Mouse (Mus musculus) midbrain, embryonic 15.5 days (tissue): ENCODE measurements around the gene Zbtb38. TPM values are rescaled to one million over a fixed set of nuclear protein-coding genes. Genes with fewer than 3 reads are reported as not detected.

Experiments
- ATAC-seq: fragments of 200-750 bp; cut with Nextera tagmentation; replicated peaks from 2 replicates; pipeline ENCODE4 v1.8.0; 2017; ENCODE audit warnings: moderate TSS enrichment
- H3K27ac ChIP-seq: fragments of 300-500 bp; sonication (generic); 2 replicates; pipeline ENCODE4 v1.5.1; 2015; ENCODE audit warnings: mild to moderate bottlenecking, inconsistent platforms
- H3K27me3 ChIP-seq: fragments of 300-500 bp; sonication (generic); replicated peaks from 2 replicates; pipeline ENCODE4 v1.6.1; 2015; ENCODE audit warnings: inconsistent platforms
- H3K36me3 ChIP-seq: fragments of 300-500 bp; sonication (generic); replicated peaks from 2 replicates; pipeline ENCODE4 v1.6.1; 2015; ENCODE audit warnings: inconsistent platforms
- H3K4me1 ChIP-seq: fragments of 300-500 bp; sonication (generic); 2 replicates; pipeline ENCODE4 v1.6.1; 2015; ENCODE audit warnings: inconsistent platforms
- H3K4me2 ChIP-seq: fragments of 300-500 bp; sonication (generic); 2 replicates; pipeline ENCODE4 v1.6.1; 2015; ENCODE audit warnings: inconsistent platforms, mild to moderate bottlenecking, moderate library complexity
- H3K4me3 ChIP-seq: fragments of 300-500 bp; sonication (generic); 2 replicates; pipeline ENCODE4 v1.5.1; 2015; ENCODE audit warnings: mild to moderate bottlenecking, inconsistent platforms
- H3K9ac ChIP-seq: fragments of 300-500 bp; sonication (generic); 2 replicates; pipeline ENCODE4 v1.6.1; 2015; ENCODE audit warnings: mild to moderate bottlenecking, inconsistent platforms
- H3K9me3 ChIP-seq: fragments of 300-500 bp; sonication (generic); 2 replicates; pipeline ENCODE4 v1.6.1; 2016; ENCODE audit warnings: inconsistent platforms
- WGBS: fragments of 180-500 bp; shearing (Covaris S2); methylation state at CpG from one replicate; pipeline ENCODE4 v1.1.7; 2015; ENCODE audit warnings: mixed read lengths; 5-methylcytosine and 5-hydroxymethylcytosine counted together
- polyA plus RNA-seq: library from polyadenylated mRNA; unstranded; fragments of >200 nt; fragmentation: Nextera tagmentation; extraction: Ambion mirVana; gene quantifications from 2 replicates; pipeline ENCODE4 v1.2.1, GENCODE M21; 2015

Zbtb38 gene
- polyA plus RNA-seq, 1 experiment from 2014 or later = 59.2 TPM

DNA sequence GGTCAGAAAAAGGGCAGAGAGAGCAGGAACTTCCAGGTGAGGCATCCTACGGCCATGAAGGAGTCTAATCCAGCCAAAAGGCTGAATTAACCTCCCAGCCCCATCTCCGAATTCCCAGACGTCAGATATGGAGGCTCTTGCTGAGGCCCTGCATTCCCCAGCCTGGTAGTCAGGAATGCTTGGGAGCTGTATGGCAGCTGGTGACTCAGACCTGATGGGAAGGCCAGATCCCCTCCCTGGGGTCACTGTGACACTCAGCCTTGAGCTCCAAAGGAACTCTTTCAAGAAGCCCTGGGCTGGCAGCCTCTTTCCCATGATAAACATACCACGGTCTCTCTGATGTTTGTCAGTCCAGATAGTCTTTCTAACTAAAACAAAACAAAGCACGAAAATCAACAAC is 30.6 kb upstream of the Zbtb38 start:
- Histone ChIP-seq H3K4me3 (no peak overlapping the region), H3K9ac (no peak overlapping the region), H3K36me3 (no peaks in the 10 kb centered on the region), H3K9me3 (no peaks in the 10 kb centered on the region), H3K27me3 (no peaks in the 10 kb centered on the region), H3K4me2 (no peak overlapping the region), H3K4me1 (no peaks in the 10 kb centered on the region), H3K27ac (no peak overlapping the region)
- ATAC-seq = no peak
- WGBS = 67% methylated on average over 5 of the region's 5 CpGs

DNA sequence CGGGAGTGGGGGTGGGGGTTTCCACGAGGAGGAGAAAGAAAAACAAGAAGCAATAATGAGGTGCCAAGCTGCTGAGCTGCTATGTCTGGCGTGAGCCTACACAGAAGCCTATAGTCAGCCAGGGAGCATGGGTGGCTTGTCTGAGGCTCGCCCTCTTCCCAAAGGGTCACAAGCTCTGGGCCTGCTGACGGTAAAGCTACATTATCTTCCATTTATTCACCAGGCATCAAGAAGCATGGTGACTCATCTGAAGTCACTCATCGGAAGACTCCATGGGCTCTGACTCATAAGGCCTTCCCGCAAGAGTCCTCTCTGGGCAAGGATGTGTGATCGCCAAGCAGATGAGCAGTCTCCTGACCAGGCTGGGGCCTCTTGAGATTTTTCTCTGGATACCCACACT is 29.4 kb upstream of the Zbtb38 start:
- 88% methylated on average over 8 of the region's 8 CpGs for WGBS
- no peak for ATAC-seq

DNA sequence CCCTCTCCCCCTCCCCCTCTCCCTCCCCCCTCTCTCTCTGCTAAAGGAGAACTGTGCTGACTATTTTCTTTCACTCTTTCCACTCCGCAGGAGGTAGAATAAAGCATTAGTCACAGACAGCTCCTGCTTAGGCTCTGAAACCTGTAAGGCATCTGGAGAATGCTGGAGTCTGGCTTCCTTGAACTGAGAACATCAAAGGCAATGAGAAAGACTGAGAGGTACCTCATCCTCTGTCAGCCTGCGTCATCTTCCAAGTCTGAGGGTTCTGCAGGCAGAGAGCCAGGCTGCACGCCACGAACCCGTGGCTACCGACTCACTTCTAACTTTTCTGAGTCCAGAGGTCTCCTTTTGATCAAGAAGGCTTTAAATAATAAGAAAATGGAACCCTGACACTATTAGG is 20.5 kb upstream of the Zbtb38 start:
- 8% methylated on average over 6 of the region's 6 CpGs for WGBS
- H3K9me3 ChIP-seq = no peaks in the 10 kb centered on the region
- no peak overlapping the region for H3K9ac ChIP-seq
- no peak overlapping the region for H3K4me3 ChIP-seq
- H3K4me2 ChIP-seq = no peak overlapping the region
- peak; percentile 78 for ATAC-seq
- H3K4me1 ChIP-seq = 0 out of 2 replicates have a peak, but pooled peaks cover 4% of the 10 kb centered on the region
- no peaks in the 10 kb centered on the region for H3K36me3 ChIP-seq
- H3K27ac ChIP-seq = 0 out of 2 replicates have a peak overlapping the region, but pooled peaks have one; percentile 21
- no peaks in the 10 kb centered on the region for H3K27me3 ChIP-seq

More for the DNA sequence above, 29.4 kb upstream of the Zbtb38 start:
- Histone ChIP-seq H3K27me3 (no peaks in the 10 kb centered on the region), H3K36me3 (no peaks in the 10 kb centered on the region), H3K4me2 (no peak overlapping the region), H3K9ac (no peak overlapping the region), H3K27ac (no peak overlapping the region), H3K4me1 (no peaks in the 10 kb centered on the region), H3K9me3 (no peaks in the 10 kb centered on the region), H3K4me3 (no peak overlapping the region)

DNA sequence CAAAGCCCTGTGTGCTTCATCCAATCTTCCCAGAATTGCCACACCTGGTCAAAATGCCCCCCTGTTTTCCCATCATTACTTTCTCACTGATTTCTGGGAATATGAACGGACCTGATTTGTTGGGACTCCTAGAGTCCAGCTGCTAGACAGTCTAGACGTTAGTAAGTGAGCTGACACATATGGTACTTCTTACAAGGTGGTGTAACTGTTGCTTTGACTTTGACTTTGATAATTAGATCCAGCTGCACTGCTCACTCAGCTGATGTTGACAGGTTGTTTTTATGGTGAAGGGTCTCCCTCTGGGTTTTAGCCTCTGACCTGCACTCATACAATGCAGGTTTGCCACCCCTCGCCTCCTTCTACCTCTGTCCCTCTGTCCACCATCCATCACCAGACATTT is 17.8 kb upstream of the Zbtb38 start:
- Histone ChIP-seq H3K4me1 (0 out of 2 replicates have a peak, but pooled peaks cover 4% of the 10 kb centered on the region), H3K4me3 (no peak overlapping the region), H3K27me3 (no peaks in the 10 kb centered on the region), H3K9ac (no peak overlapping the region), H3K36me3 (no peaks in the 10 kb centered on the region), H3K4me2 (no peak overlapping the region), H3K27ac (no peak overlapping the region), H3K9me3 (no peaks in the 10 kb centered on the region)
- WGBS = 91% methylated on average over 3 of the region's 3 CpGs
- no peak for ATAC-seq

DNA sequence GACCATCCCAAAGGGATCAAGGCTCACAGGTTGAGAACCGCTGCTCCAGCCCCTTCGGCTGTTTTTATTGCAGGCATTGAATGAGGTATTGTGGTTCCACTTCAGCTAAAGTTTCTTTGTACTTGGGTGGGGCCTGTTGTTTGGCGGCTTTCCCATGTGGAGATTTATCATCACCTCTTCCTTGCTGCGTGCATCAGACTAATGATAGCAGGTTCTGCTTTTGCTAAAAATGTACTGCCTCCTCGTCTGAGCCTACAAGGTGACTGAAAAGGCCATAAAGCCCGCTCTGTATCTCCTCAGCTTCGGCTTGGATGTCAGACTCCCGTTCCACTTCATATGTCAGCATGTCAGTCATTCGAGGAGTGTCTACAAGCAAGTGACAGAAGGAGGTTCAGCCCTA is 17.0 kb upstream of the Zbtb38 start:
- 87% methylated on average over 9 of the region's 9 CpGs for WGBS
- H3K36me3 ChIP-seq = no peaks in the 10 kb centered on the region
- no peak overlapping the region for H3K4me2 ChIP-seq
- no peaks in the 10 kb centered on the region for H3K27me3 ChIP-seq
- H3K9ac ChIP-seq = no peak overlapping the region
- H3K4me3 ChIP-seq = no peak overlapping the region
- H3K4me1 ChIP-seq = 0 out of 2 replicates have a peak, but pooled peaks cover 4% of the 10 kb centered on the region
- no peaks in the 10 kb centered on the region for H3K9me3 ChIP-seq
- ATAC-seq = no peak
- H3K27ac ChIP-seq = no peak overlapping the region

DNA sequence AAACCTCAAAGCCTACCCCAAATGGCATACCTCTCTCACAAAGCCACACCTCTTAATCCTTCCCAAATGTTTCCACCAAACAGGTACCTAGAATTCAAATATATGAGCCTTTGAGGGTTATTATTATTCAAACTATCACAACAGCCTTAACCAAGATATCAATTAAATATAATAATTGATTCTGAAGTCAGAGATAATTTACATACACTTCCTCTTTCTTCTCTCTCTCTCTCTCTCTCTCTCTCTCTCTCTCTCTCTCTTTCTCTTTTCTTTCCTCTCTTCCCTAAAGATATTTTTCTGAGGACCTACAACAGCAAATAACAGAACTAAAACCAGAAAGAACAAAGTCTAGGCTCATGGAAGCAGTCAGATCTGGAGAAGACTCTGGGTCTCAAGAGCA is 15.2 kb upstream of the Zbtb38 start:
- H3K4me3 ChIP-seq = no peak overlapping the region
- H3K9me3 ChIP-seq = no peaks in the 10 kb centered on the region
- H3K27ac ChIP-seq = no peak overlapping the region
- H3K36me3 ChIP-seq = no peaks in the 10 kb centered on the region
- no peak overlapping the region for H3K9ac ChIP-seq
- no peak for ATAC-seq
- no peak overlapping the region for H3K4me2 ChIP-seq
- no peaks in the 10 kb centered on the region for H3K4me1 ChIP-seq
- H3K27me3 ChIP-seq = no peaks in the 10 kb centered on the region

DNA sequence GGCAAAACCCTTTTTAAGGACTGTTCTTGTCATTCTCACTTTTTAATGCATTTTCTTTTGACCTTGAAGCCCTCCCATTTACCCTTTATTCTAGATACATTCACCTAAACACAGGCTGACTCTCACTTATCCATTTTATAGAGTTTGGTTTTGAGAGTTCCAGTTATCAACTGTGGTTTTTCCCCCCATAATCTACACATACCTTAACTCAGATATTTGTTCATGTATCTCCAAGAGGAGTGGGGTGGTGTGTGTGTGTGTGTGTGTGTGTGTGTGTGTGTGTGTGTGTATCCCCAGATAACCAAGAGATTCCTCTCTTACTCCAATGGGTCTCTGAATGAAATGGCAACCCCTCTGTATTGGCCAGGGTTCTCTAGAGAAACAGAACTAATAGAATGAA is 13.4 kb upstream of the Zbtb38 start:
- no peaks in the 10 kb centered on the region for H3K4me1 ChIP-seq
- ATAC-seq = no peak

DNA sequence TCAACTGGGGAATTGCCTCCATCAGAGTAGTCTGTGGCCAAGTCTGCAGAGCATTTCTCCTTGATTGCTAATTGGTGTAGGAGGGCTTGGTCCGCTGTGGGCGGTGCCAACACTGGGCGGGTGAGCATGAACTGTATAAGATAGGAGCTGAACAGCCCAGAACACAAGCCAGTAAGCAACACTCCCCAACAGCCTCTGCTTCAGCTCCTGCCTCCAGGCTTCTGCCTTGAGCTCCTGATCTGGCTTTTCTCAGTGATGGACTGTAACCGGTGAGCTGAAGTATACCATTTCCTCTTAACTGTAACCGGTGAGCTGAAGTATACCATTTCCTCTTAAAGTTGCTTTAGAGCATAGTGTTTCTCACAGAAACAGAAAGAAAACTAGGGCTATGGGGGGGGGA is 12.8 kb upstream of the Zbtb38 start:
- no peaks in the 10 kb centered on the region for H3K27me3 ChIP-seq
- ATAC-seq = no peak

More for the DNA sequence above, 13.4 kb upstream of the Zbtb38 start:
- H3K27me3 ChIP-seq = no peaks in the 10 kb centered on the region
- H3K9me3 ChIP-seq = no peaks in the 10 kb centered on the region
- H3K4me2 ChIP-seq = no peak overlapping the region
- no peaks in the 10 kb centered on the region for H3K36me3 ChIP-seq
- H3K27ac ChIP-seq = no peak overlapping the region
- H3K4me3 ChIP-seq = no peak overlapping the region
- H3K9ac ChIP-seq = no peak overlapping the region

DNA sequence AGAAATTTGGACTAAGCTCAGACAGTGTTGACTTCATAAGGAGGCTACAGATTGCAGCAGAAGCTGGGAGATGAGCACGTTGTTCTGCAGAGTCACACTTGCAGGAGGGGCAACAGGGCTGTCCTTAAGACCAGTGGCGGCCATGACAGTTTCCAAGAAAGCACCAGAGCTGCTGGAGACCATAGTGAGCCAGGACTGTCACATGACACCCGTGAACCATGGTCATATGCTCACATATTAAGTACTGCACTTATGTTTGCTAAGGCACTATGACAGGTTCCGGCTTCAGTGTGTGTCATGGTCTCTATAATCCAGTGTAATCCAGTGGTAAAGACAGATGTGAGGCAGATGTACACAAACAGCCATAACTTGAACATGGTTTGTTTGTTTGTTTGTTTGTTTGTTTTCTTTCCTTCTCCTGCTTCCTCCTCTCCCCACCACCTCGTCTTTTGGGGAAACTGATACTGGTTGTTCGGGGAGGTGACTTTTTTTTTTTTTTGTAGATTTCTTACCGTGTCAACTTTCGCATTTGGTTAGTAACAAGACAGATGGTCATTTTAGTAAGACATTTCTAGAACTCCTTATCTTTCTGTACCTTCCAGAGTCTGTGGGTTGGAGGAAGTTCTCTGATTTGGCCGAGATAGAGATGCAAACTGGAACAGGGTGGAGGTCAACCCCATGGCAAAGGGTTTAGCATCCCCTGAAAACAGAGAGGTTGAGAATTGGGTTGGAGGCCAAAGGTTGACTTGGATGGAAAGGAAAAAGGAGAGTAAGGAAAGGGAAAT is 11.4 kb upstream of the Zbtb38 start:
- Histone ChIP-seq H3K4me1 (no peaks in the 10 kb centered on the region), H3K27me3 (no peaks in the 10 kb centered on the region), H3K4me3 (no peak overlapping the region), H3K4me2 (no peak overlapping the region), H3K27ac (no peak overlapping the region), H3K36me3 (no peaks in the 10 kb centered on the region), H3K9ac (no peak overlapping the region), H3K9me3 (no peaks in the 10 kb centered on the region)
- WGBS = 87% methylated on average over 9 of the region's 9 CpGs
- ATAC-seq = no peak

More for the DNA sequence above, 12.8 kb upstream of the Zbtb38 start:
- no peaks in the 10 kb centered on the region for H3K9me3 ChIP-seq
- H3K9ac ChIP-seq = no peak overlapping the region
- 82% methylated on average over 5 of the region's 5 CpGs for WGBS
- H3K4me1 ChIP-seq = no peaks in the 10 kb centered on the region
- H3K27ac ChIP-seq = no peak overlapping the region
- no peak overlapping the region for H3K4me3 ChIP-seq
- no peaks in the 10 kb centered on the region for H3K36me3 ChIP-seq
- H3K4me2 ChIP-seq = no peak overlapping the region

DNA sequence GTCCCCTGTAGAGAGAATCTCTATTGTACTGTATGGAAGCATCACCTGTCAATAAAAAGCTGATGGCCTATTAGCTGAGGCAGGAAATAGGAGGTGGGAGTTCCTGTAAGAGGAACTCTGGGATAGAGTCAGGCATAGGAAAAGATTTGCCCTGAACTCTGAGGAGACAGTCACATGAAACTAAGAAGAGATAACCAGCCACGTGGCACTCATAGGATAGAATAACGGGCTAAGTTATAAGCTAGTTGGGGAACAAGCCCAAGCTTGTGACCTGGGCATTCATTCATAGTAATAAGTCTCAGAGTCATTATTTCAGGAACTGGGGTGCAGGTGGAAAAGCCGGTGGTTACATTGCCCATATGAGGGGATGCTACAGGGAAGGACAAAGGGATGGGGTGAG is 10.4 kb upstream of the Zbtb38 start:
- H3K27me3 ChIP-seq = no peaks in the 10 kb centered on the region
- no peak overlapping the region for H3K27ac ChIP-seq
- H3K4me3 ChIP-seq = no peak overlapping the region
- no peaks in the 10 kb centered on the region for H3K4me1 ChIP-seq
- no peaks in the 10 kb centered on the region for H3K36me3 ChIP-seq
- no peaks in the 10 kb centered on the region for H3K9me3 ChIP-seq
- no peak for ATAC-seq
- no peak overlapping the region for H3K9ac ChIP-seq
- 94% methylated on average over 3 of the region's 3 CpGs for WGBS
- H3K4me2 ChIP-seq = no peak overlapping the region

DNA sequence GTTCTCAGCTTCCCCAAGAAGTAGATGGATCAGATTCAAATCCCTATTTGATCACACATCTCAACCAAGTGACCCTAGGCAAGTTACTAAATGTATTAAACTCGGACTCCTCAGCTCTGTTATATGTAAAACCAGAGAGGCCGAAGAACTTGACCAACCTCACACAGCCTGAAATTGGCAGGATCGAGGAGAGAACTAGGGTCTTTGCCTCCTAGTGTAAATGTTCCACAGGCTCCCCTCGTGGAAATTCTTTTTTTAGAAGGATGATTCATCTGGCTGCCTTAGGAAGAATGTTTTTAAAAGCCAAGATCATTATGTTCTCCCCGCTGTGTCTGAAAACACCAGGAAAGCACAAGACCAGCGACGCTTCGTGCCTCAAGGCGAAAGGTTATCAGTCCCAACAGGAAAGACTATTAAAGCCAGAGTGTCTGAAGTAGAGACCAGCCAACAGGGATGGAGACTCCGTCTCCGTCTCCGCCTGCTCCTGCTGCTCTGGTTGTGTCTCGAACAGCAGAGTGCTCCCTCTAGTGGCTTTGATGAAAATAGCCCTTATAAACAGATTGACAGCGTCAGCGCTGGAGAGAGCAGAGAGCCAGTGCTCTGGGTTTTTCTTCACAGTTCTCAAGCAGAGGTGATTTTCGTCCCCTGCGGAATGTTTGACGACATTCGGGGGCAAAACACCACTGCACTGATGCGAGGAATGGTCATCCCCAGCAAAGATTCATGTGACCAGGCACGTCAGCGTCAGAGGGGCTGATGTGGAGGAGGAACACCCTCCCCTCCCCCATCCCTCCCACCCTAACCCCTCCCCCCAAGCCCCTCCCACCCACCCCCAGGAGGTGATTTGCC is 6.3 kb upstream of the Zbtb38 start:
- WGBS = 13% methylated on average over 22 of the region's 22 CpGs
- H3K4me2 ChIP-seq = peak overlapping the region; percentile 49
- no peaks in the 10 kb centered on the region for H3K27me3 ChIP-seq
- no peaks in the 10 kb centered on the region for H3K36me3 ChIP-seq
- H3K27ac ChIP-seq = peak overlapping the region; percentile 76
- ATAC-seq = peak; percentile 97
- no peaks in the 10 kb centered on the region for H3K4me1 ChIP-seq
- no peaks in the 10 kb centered on the region for H3K9me3 ChIP-seq
- H3K4me3 ChIP-seq = peak overlapping the region; percentile 36
- peak overlapping the region; percentile 32; the same call in 1 of the 2 replicates for H3K9ac ChIP-seq

DNA sequence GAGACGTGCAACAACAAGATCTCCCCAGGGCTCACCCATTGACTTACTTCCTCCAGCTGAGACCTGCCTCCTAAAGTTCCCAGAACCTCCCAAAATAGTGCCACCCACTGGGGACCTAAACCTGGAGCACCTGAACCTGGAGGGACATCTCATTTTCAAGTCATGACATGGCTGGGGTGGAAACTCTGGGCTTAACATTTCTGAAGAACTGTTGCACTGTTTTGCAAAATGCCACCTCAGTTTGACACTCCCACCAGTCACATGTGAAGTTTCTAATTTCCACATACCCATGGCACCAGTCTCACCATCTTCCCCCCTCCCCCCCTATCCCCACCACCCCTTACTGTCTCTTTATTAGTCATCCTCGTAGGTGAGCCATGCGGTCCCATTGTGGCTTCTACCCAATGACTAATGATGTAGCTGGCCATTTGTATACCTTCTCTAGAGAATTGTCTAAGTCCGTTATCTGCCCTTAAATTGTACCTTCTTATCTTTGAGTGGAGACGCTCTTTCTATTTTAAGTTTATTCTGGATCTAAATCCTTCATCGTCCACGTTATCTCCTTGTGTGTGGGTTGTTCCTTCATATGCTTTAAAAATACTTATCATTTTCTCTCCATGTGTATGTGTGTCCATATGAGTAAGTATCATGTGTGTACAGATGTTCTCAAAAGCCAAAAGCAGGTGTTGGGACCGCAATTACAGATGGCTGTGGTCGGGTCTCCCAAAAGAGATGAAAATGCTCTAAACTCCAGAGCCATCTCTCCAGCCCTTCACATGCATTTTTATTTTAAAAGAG is 4.2 kb upstream of the Zbtb38 start:
- H3K36me3 ChIP-seq = no peaks in the 10 kb centered on the region
- ATAC-seq = no peak
- H3K4me1 ChIP-seq = no peaks in the 10 kb centered on the region
- H3K4me3 ChIP-seq = no peak overlapping the region
- WGBS = 93% methylated on average over 9 of the region's 9 CpGs
- H3K27me3 ChIP-seq = no peaks in the 10 kb centered on the region
- H3K4me2 ChIP-seq = no peak overlapping the region
- no peak overlapping the region for H3K27ac ChIP-seq
- H3K9me3 ChIP-seq = no peaks in the 10 kb centered on the region
- H3K9ac ChIP-seq = no peak overlapping the region
